Mouse (Mus musculus): ENCODE measurements at regions not wholly inside any gene's neighbourhood (a gene's known extent, or its start where the extent isn't known, plus 50 kb on each side); places are given as distances from the start of the nearest gene placed in this dataset.
A peak's percentile ranks its signal among the peaks of the same experiment; 100 is the strongest.

- TF ChIP-seq CTCF (IDR thresholded peaks at IDR 0.05; ENCODE audit: control insufficient read depth, insufficient read depth, insufficient read length) (no peak), USF1 (IDR thresholded peaks at IDR 0.05; ENCODE audit: low read depth) (no peak), CEBPB (IDR thresholded peaks at IDR 0.05; ENCODE audit: low read depth) (no peak), MAX (IDR thresholded peaks at IDR 0.05) (peak; percentile 25), MYOG (IDR thresholded peaks at IDR 0.05; ENCODE audit: control insufficient read depth, extremely low read depth, insufficient read length) (no peak), FOSL1 (IDR thresholded peaks at IDR 0.05; ENCODE audit: insufficient read depth, low read length, poor library complexity, severe bottlenecking) (no peak)
Observed at GRCm38 (mm10) chr5:14309981-14310380, 204.7 kb upstream of the Pclo start.

Data from C2C12 (cell line).